Mouse (Mus musculus) CH12.LX (cell line): ENCODE data around the gene Ppara. TPM values are rescaled to one million over a fixed set of nuclear protein-coding genes. Genes with fewer than 3 reads are reported as not detected.
A peak's percentile ranks its signal among the peaks of the same experiment; 100 is the strongest.

Source experiments
- DNase-seq: peaks from one replicate; pipeline ENCODE4 v3.0.0-alpha.2; 2013; ENCODE audit errors: extremely low read depth
- H3K27ac ChIP-seq: 2 replicates; pipeline ENCODE4 v1.5.1; 2012; ENCODE audit warnings: low read depth, mild to moderate bottlenecking, control low read depth, moderate library complexity; ENCODE audit not compliant: insufficient read depth
- H3K27me3 ChIP-seq: replicated peaks from 2 replicates; pipeline ENCODE3; 2012; ENCODE audit warnings: inconsistent platforms
- H3K36me3 ChIP-seq, 2 experiments: replicated peaks in 1 of 2; 2 replicates each; pipeline versions ENCODE3 to v1.6.1; 2012; ENCODE audit warnings: inconsistent platforms in 1 of 2, low read length in 1 of 2, mild to moderate bottlenecking in 1 of 2, mixed read lengths in 1 of 2, moderate library complexity in 1 of 2; ENCODE audit not compliant: control insufficient read depth in 1 of 2, insufficient read depth in 1 of 2
- H3K4me1 ChIP-seq, 2 experiments: 2 replicates each; pipeline ENCODE4 v1.6.1; 2012; ENCODE audit warnings: inconsistent platforms in 1 of 2, moderate library complexity in 1 of 2; ENCODE audit not compliant: insufficient read depth in 2 of 2, control insufficient read depth in 1 of 2
- H3K4me2 ChIP-seq: 2 replicates; pipeline ENCODE4 v1.6.1; 2012; ENCODE audit warnings: low read depth, mild to moderate bottlenecking, control low read depth; ENCODE audit not compliant: poor library complexity, insufficient read depth, severe bottlenecking
- H3K4me3 ChIP-seq, 3 experiments: fragments of 150-350 bp in 1 of 3; sonication (generic) in 1 of 3; replicated peaks in 1 of 3; 2 replicates each; pipeline versions ENCODE3 to v1.5.1; 2011 to 2012; ENCODE audit warnings: low read depth in 2 of 3, low read length in 2 of 3, mild to moderate bottlenecking in 2 of 3, moderate library complexity in 2 of 3, control low read depth in 1 of 3, improper control_type of control experiment in 1 of 3, inconsistent platforms in 1 of 3, mixed read lengths in 1 of 3; ENCODE audit not compliant: poor library complexity in 1 of 3
- H3K79me2 ChIP-seq: replicated peaks from 2 replicates; pipeline ENCODE4 v1.6.1; 2012; ENCODE audit warnings: mild to moderate bottlenecking, moderate library complexity; ENCODE audit not compliant: control insufficient read depth, poor library complexity, insufficient read depth, severe bottlenecking; ENCODE audit errors: extremely low read depth
- H3K9ac ChIP-seq: 2 replicates; pipeline ENCODE4 v1.6.1; 2012; ENCODE audit warnings: low read depth, mild to moderate bottlenecking, control low read depth, moderate library complexity; ENCODE audit not compliant: insufficient read depth
- H3K9me3 ChIP-seq: replicated peaks from 2 replicates; pipeline ENCODE3; 2012; ENCODE audit warnings: low read length, inconsistent platforms, mixed read lengths
- CHD2 ChIP-seq: IDR thresholded peaks from 2 replicates; pipeline ENCODE4 v1.6.1; 2011; ENCODE audit warnings: low read length, improper control_type of control experiment
- CTCF ChIP-seq, 2 experiments: IDR thresholded peaks in 1 of 2; conservative IDR thresholded peaks in 1 of 2; 2 replicates each; pipeline ENCODE4 v1.5.1; 2011 to 2012; ENCODE audit warnings: low read depth in 2 of 2, low read length in 2 of 2, improper control_type of control experiment in 1 of 2, inconsistent platforms in 1 of 2, mild to moderate bottlenecking in 1 of 2, moderate library complexity in 1 of 2
- ETS1 ChIP-seq: conservative IDR thresholded peaks from 2 replicates; pipeline ENCODE4 v1.6.1; 2012; ENCODE audit warnings: low read depth, mild to moderate bottlenecking, inconsistent platforms, low read length, improper control_type of control experiment, moderate library complexity
- JUND ChIP-seq: conservative IDR thresholded peaks from 2 replicates; pipeline ENCODE4 v1.6.1; 2011; ENCODE audit warnings: low read depth, low read length, improper control_type of control experiment
- KAT2A ChIP-seq: IDR thresholded peaks from 2 replicates; pipeline ENCODE4 v1.6.1; 2012; ENCODE audit warnings: low read length, improper control_type of control experiment, inconsistent platforms; ENCODE audit not compliant: insufficient replicate concordance
- MAX ChIP-seq: IDR thresholded peaks from 2 replicates; pipeline ENCODE4 v1.6.1; 2011; ENCODE audit warnings: low read length, improper control_type of control experiment
- MAZ ChIP-seq: IDR thresholded peaks from 2 replicates; pipeline ENCODE4 v1.6.1; 2012; ENCODE audit warnings: low read depth, mild to moderate bottlenecking, inconsistent platforms, low read length, improper control_type of control experiment, moderate library complexity
- MEF2A ChIP-seq: IDR thresholded peaks from 2 replicates; pipeline ENCODE4 v1.6.1; 2014; ENCODE audit warnings: low read depth, mild to moderate bottlenecking, inconsistent platforms, low read length, improper control_type of control experiment, borderline replicate concordance
- MYC ChIP-seq: IDR thresholded peaks from 2 replicates; pipeline ENCODE4 v1.6.1; 2011; ENCODE audit warnings: low read depth, mild to moderate bottlenecking, improper control_type of control experiment, low read length
- NELFE ChIP-seq: IDR thresholded peaks from 2 replicates; pipeline ENCODE4 v1.6.1; 2011; ENCODE audit warnings: low read depth, low read length, improper control_type of control experiment
- POLR2AphosphoS2 ChIP-seq: IDR thresholded peaks from 2 replicates; pipeline ENCODE4 v1.6.1; 2011; ENCODE audit warnings: low read depth, low read length, improper control_type of control experiment
- RAD21 ChIP-seq: IDR thresholded peaks from 2 replicates; pipeline ENCODE4 v1.6.1; 2011; ENCODE audit warnings: low read depth, mild to moderate bottlenecking, low read length, improper control_type of control experiment, moderate library complexity
- SIN3A ChIP-seq: IDR thresholded peaks from 2 replicates; pipeline ENCODE4 v1.6.1; 2012; ENCODE audit warnings: low read length, improper control_type of control experiment, inconsistent platforms
- SMC3 ChIP-seq: IDR thresholded peaks from 2 replicates; pipeline ENCODE4 v1.6.1; 2011; ENCODE audit warnings: low read depth, low read length, improper control_type of control experiment
- TCF12 ChIP-seq: IDR thresholded peaks from 2 replicates; pipeline ENCODE4 v1.6.1; 2014; ENCODE audit warnings: low read depth, mild to moderate bottlenecking, inconsistent platforms, low read length, improper control_type of control experiment
- UBTF ChIP-seq: IDR thresholded peaks from 2 replicates; pipeline ENCODE4 v1.6.1; 2012; ENCODE audit warnings: low read depth, mild to moderate bottlenecking, inconsistent platforms, low read length, improper control_type of control experiment, moderate library complexity
- USF2 ChIP-seq: conservative IDR thresholded peaks from 2 replicates; pipeline ENCODE4 v1.6.1; 2011; ENCODE audit warnings: low read depth, low read length, improper control_type of control experiment
- ZC3H11A ChIP-seq: IDR thresholded peaks from 2 replicates; pipeline ENCODE4 v1.6.1; 2012; ENCODE audit warnings: low read depth, mild to moderate bottlenecking, inconsistent platforms, low read length, improper control_type of control experiment
- ZMIZ1 ChIP-seq: IDR thresholded peaks from 2 replicates; pipeline ENCODE4 v1.6.1; 2012; ENCODE audit warnings: low read depth, mild to moderate bottlenecking, inconsistent platforms, low read length, improper control_type of control experiment
- dilution Hi-C: fragments of 300-500 bp; cut with MboI; formaldehyde crosslinking; loops from 2 replicates; pipeline ENCODE4 v1.14.3; 2020; ENCODE audit warnings: low sequenced_read_pairs; ENCODE audit not compliant: extremely low pct_unique_long_range_greater_than_20kb, extremely low pct_ligation_motif_present
- in situ Hi-C: fragments of 300-500 bp; cut with MboI; formaldehyde crosslinking; loops from 3 replicates; pipeline ENCODE4 v1.14.3; 2019; ENCODE audit warnings: low sequenced_read_pairs, low pct_ligation_motif_present, low pct_unique_long_range_greater_than_20kb, mixed read lengths
- polyA plus RNA-seq: library from polyadenylated mRNA; unstranded; fragments of >175 nt; gene quantifications from 2 replicates; pipeline ENCODE4 v1.2.1, GENCODE M21; 2012; ENCODE audit warnings: low read depth; ENCODE audit not compliant: insufficient read length
- total RNA-seq, 2 experiments: library from RNA; depleted of rRNA; stranded (reverse); fragments of 300-350 nt in 1 of 2; fragments of >200 nt in 1 of 2; gene quantifications; 2 replicates each; pipeline ENCODE4 v1.2.3; 2012 to 2014

Gene Ppara
- total and polyA plus RNA-seq, 3 experiments, result not detected

GRCm38 (mm10) chr15:85835335-85835734, 100.6 kb downstream of the Ppara start:
- Histone ChIP-seq H3K9me3 (no peaks in the 10 kb centered on the region), H3K79me2 (no peaks in the 10 kb centered on the region), H3K27me3 (no peaks in the 10 kb centered on the region), H3K36me3 (peaks cover 0 to 21% of the 10 kb centered on the region in 2 experiments), H3K27ac (no peak overlapping the region), H3K4me2 (no peak overlapping the region), H3K4me3 (no peak overlapping the region), H3K9ac (no peak overlapping the region), H3K4me1 (peaks cover 8 to 19% of the 10 kb centered on the region in 2 experiments)
- in situ Hi-C loops (no loop called here), dilution Hi-C loops (no loop called here)
- peak; percentile 26 for DNase-seq
- TF ChIP-seq TCF12 (no peak), CTCF (conservative IDR thresholded peaks at IDR 0.05 in 1 of 2, IDR thresholded peaks at IDR 0.05 in 1 of 2; ENCODE audit: low read depth in 2 of 2, low read length in 2 of 2) (peak; percentile 21 to 59; a peak in 2 of 4 replicates), ETS1 (no peak)

DNA sequence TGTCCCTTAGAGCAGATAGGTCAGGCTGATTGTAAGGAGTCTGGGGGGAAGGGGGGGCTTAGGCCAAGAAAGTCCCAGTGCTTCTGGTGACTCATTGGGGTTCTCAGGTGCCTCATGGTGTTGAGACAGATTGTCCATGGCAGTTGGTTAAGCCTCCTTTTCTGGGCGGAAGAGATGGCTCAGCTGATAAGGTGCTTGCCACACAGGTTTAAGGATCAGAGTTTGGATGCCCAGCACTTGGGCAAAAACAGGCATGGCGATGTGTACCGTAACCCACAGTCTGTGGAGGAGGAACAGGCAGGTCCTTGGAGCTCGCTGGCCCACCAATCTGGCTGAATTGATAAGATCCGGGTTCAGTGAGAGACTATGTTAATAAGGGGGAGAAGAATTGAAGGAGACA, 102.1 kb downstream of the Ppara start:
- H3K9me3 ChIP-seq, result no peaks in the 10 kb centered on the region
- dilution Hi-C loops, result no loop called here
- TF ChIP-seq ZC3H11A (no peak), CTCF (conservative IDR thresholded peaks at IDR 0.05 in 1 of 2, IDR thresholded peaks at IDR 0.05 in 1 of 2; ENCODE audit: low read depth in 2 of 2, low read length in 2 of 2) (no peak), POLR2AphosphoS2 (no peak), USF2 (no peak), MAZ (no peak), UBTF (no peak), MYC (no peak), ZMIZ1 (no peak)

DNA sequence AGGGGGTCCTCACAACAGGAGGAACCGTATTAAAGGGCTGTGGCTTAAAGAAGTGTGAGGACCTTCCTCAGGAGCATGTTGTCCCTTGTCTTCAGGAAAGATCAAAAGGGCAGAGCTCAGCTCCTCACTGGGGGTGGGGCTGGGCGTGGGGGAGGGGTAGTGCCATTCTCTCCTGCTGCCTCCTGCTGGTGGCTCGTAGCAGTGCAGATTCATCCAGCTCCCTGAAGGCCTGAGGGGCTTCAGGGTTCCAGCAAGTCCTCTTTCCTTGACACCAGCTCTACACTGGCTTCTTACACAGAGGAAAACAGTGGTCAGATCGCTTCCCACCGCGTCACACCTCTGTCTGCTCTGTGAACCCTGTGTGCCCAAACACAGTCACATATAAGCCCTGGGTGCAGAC, 106.2 kb downstream of the Ppara start:
- H3K4me1 ChIP-seq, result 0 out of 4 replicates have a peak, but pooled peaks cover 0 to 2% of the 10 kb centered on the region in 2 experiments
- in situ Hi-C loops, result no loop called here
- peaks cover 0 to 48% of the 10 kb centered on the region in 2 experiments for H3K36me3 ChIP-seq
- no peak overlapping the region for H3K4me3 ChIP-seq
- no peak for DNase-seq
- no peaks in the 10 kb centered on the region for H3K9me3 ChIP-seq
- no peak for TF ChIP-seq MEF2A
- TF ChIP-seq CTCF (conservative IDR thresholded peaks at IDR 0.05 in 1 of 2, IDR thresholded peaks at IDR 0.05 in 1 of 2; ENCODE audit: low read depth in 2 of 2, low read length in 2 of 2), result peak; percentile 49 to 69; a peak in 3 of 4 replicates
- TF ChIP-seq MAX, result no peak
- TF ChIP-seq JUND, result no peak
- no peak for TF ChIP-seq KAT2A
- TF ChIP-seq CHD2, result peak; percentile 93
- no peak for TF ChIP-seq ETS1
- TF ChIP-seq RAD21, result peak; percentile 16; the same call in 1 of the 2 replicates
- TF ChIP-seq NELFE, result no peak
- TF ChIP-seq SMC3, result peak; percentile 70
- TF ChIP-seq SIN3A, result no peak
- H3K79me2 ChIP-seq, result no peaks in the 10 kb centered on the region
- H3K27me3 ChIP-seq, result no peaks in the 10 kb centered on the region
- H3K4me2 ChIP-seq, result no peak overlapping the region
- dilution Hi-C loops, result no loop called here
- no peak overlapping the region for H3K27ac ChIP-seq
- H3K9ac ChIP-seq, result no peak overlapping the region

More for the DNA sequence above, 102.1 kb downstream of the Ppara start:
- in situ Hi-C loops, result no loop called here
- Histone ChIP-seq H3K9ac (no peak overlapping the region), H3K27ac (no peak overlapping the region), H3K4me2 (no peak overlapping the region), H3K4me1 (peaks cover 5 to 13% of the 10 kb centered on the region in 2 experiments), H3K79me2 (no peaks in the 10 kb centered on the region), H3K36me3 (peaks cover 0 to 29% of the 10 kb centered on the region in 2 experiments), H3K4me3 (no peak overlapping the region), H3K27me3 (no peaks in the 10 kb centered on the region)
- no peak for DNase-seq
